Mouse (Mus musculus): ENCODE data around the gene Mlip. TPM values are rescaled to one million over a fixed set of nuclear protein-coding genes. Genes with fewer than 3 reads are reported as not detected.

Gene Mlip
- polyA plus RNA-seq, 1 experiment from 2014 or later, result 0.60 TPM

- no peaks in the 10 kb centered on the region for H3K36me3 ChIP-seq (ENCODE audit: control insufficient read depth, insufficient read depth, low read length)
- H3K4me1 ChIP-seq (ENCODE audit: control insufficient read depth, insufficient read depth, low read length), result no peaks in the 10 kb centered on the region
- H3K27me3 ChIP-seq (replicated peaks; ENCODE audit: control insufficient read depth, insufficient read depth, low read length), result no peaks in the 10 kb centered on the region
- 69% methylated on average over 4 of the region's 4 CpGs for WGBS
- H3K4me2 ChIP-seq (ENCODE audit: low read depth, low read length), result no peak overlapping the region
- H3K9ac ChIP-seq (ENCODE audit: low read depth, low read length), result no peak overlapping the region
- no peak overlapping the region for H3K27ac ChIP-seq (ENCODE audit: low read length)
- no peak overlapping the region for H3K4me3 ChIP-seq (ENCODE audit: low read length)
- no peaks in the 10 kb centered on the region for H3K9me3 ChIP-seq (ENCODE audit: control insufficient read depth, low read length)
- peak; percentile 59; the same call in 1 of the 2 replicates for ATAC-seq
Measured at GRCm38 (mm10) chr9:77265268-77266017, 87.3 kb downstream of the Mlip start.

- H3K27me3 ChIP-seq (replicated peaks; ENCODE audit: control insufficient read depth, insufficient read depth, low read length), result no peaks in the 10 kb centered on the region
- 25% methylated on average over 4 of the region's 4 CpGs for WGBS
- H3K9me3 ChIP-seq (ENCODE audit: control insufficient read depth, low read length), result no peaks in the 10 kb centered on the region
- H3K4me1 ChIP-seq (ENCODE audit: control insufficient read depth, insufficient read depth, low read length), result no peaks in the 10 kb centered on the region
- no peak for ATAC-seq
- H3K4me3 ChIP-seq (ENCODE audit: low read length), result no peak overlapping the region
- H3K27ac ChIP-seq (ENCODE audit: low read length), result no peak overlapping the region
- no peaks in the 10 kb centered on the region for H3K36me3 ChIP-seq (ENCODE audit: control insufficient read depth, insufficient read depth, low read length)
- H3K9ac ChIP-seq (ENCODE audit: low read depth, low read length), result no peak overlapping the region
- H3K4me2 ChIP-seq (ENCODE audit: low read depth, low read length), result no peak overlapping the region
Measured at GRCm38 (mm10) chr9:77259052-77259451, 93.7 kb downstream of the Mlip start.

GRCm38 (mm10) chr9:77258265-77258664 lies 94.5 kb downstream of the Mlip start:
- H3K27me3 ChIP-seq (replicated peaks; ENCODE audit: control insufficient read depth, insufficient read depth, low read length), result no peaks in the 10 kb centered on the region
- peak; percentile 59 for ATAC-seq
- no peaks in the 10 kb centered on the region for H3K36me3 ChIP-seq (ENCODE audit: control insufficient read depth, insufficient read depth, low read length)
- no peak overlapping the region for H3K9ac ChIP-seq (ENCODE audit: low read depth, low read length)
- no peak overlapping the region for H3K4me3 ChIP-seq (ENCODE audit: low read length)
- H3K27ac ChIP-seq (ENCODE audit: low read length), result no peak overlapping the region
- no peaks in the 10 kb centered on the region for H3K4me1 ChIP-seq (ENCODE audit: control insufficient read depth, insufficient read depth, low read length)
- no peaks in the 10 kb centered on the region for H3K9me3 ChIP-seq (ENCODE audit: control insufficient read depth, low read length)
- H3K4me2 ChIP-seq (ENCODE audit: low read depth, low read length), result no peak overlapping the region
- 44% methylated on average over 6 of the region's 6 CpGs for WGBS

GRCm38 (mm10) chr9:77254514-77254913 lies 98.3 kb downstream of the Mlip start:
- Histone ChIP-seq H3K36me3 (ENCODE audit: control insufficient read depth, insufficient read depth, low read length) (no peaks in the 10 kb centered on the region), H3K4me1 (ENCODE audit: control insufficient read depth, insufficient read depth, low read length) (no peaks in the 10 kb centered on the region), H3K9ac (ENCODE audit: low read depth, low read length) (no peak overlapping the region), H3K27ac (ENCODE audit: low read length) (no peak overlapping the region), H3K27me3 (replicated peaks; ENCODE audit: control insufficient read depth, insufficient read depth, low read length) (no peaks in the 10 kb centered on the region), H3K4me3 (ENCODE audit: low read length) (no peak overlapping the region), H3K9me3 (ENCODE audit: control insufficient read depth, low read length) (no peaks in the 10 kb centered on the region), H3K4me2 (ENCODE audit: low read depth, low read length) (no peak overlapping the region)
- 88% methylated on average over 3 of the region's 3 CpGs for WGBS
- ATAC-seq, result no peak

- H3K9ac ChIP-seq (ENCODE audit: low read depth, low read length), result no peak overlapping the region
- no peak for ATAC-seq
- WGBS, result 87% methylated on average over 4 of the region's 4 CpGs
- no peak overlapping the region for H3K27ac ChIP-seq (ENCODE audit: low read length)
- H3K4me1 ChIP-seq (ENCODE audit: control insufficient read depth, insufficient read depth, low read length), result no peaks in the 10 kb centered on the region
- H3K36me3 ChIP-seq (ENCODE audit: control insufficient read depth, insufficient read depth, low read length), result no peaks in the 10 kb centered on the region
- H3K4me3 ChIP-seq (ENCODE audit: low read length), result no peak overlapping the region
- H3K27me3 ChIP-seq (replicated peaks; ENCODE audit: control insufficient read depth, insufficient read depth, low read length), result no peaks in the 10 kb centered on the region
- no peaks in the 10 kb centered on the region for H3K9me3 ChIP-seq (ENCODE audit: control insufficient read depth, low read length)
- H3K4me2 ChIP-seq (ENCODE audit: low read depth, low read length), result no peak overlapping the region
Measured at GRCm38 (mm10) chr9:77252761-77253160, 100.0 kb downstream of the Mlip start.

- Histone ChIP-seq H3K27ac (ENCODE audit: low read length) (no peak overlapping the region), H3K9me3 (ENCODE audit: control insufficient read depth, low read length) (no peaks in the 10 kb centered on the region), H3K9ac (ENCODE audit: low read depth, low read length) (no peak overlapping the region), H3K4me3 (ENCODE audit: low read length) (no peak overlapping the region), H3K4me2 (ENCODE audit: low read depth, low read length) (no peak overlapping the region), H3K27me3 (replicated peaks; ENCODE audit: control insufficient read depth, insufficient read depth, low read length) (no peaks in the 10 kb centered on the region), H3K4me1 (ENCODE audit: control insufficient read depth, insufficient read depth, low read length) (no peaks in the 10 kb centered on the region), H3K36me3 (ENCODE audit: control insufficient read depth, insufficient read depth, low read length) (no peaks in the 10 kb centered on the region)
- WGBS, result 69% methylated on average over 7 of the region's 7 CpGs
- ATAC-seq, result no peak
Measured at GRCm38 (mm10) chr9:77252134-77252533, 100.6 kb downstream of the Mlip start.

- WGBS, result 77% methylated on average over 18 of the region's 18 CpGs
Measured at GRCm38 (mm10) chr9:77251511-77252112, 101.2 kb downstream of the Mlip start.

GRCm38 (mm10) chr9:77198250-77198649 lies 154.5 kb downstream of the Mlip start:
- no peaks in the 10 kb centered on the region for H3K36me3 ChIP-seq (ENCODE audit: control insufficient read depth, insufficient read depth, low read length)
- H3K27ac ChIP-seq (ENCODE audit: low read length), result no peak overlapping the region
- no peaks in the 10 kb centered on the region for H3K4me1 ChIP-seq (ENCODE audit: control insufficient read depth, insufficient read depth, low read length)
- no peak for ATAC-seq
- no peaks in the 10 kb centered on the region for H3K9me3 ChIP-seq (ENCODE audit: control insufficient read depth, low read length)
- no peak overlapping the region for H3K9ac ChIP-seq (ENCODE audit: low read depth, low read length)
- H3K4me3 ChIP-seq (ENCODE audit: low read length), result no peak overlapping the region
- 62% methylated on average over 1 of the region's 1 CpGs for WGBS
- H3K27me3 ChIP-seq (replicated peaks; ENCODE audit: control insufficient read depth, insufficient read depth, low read length), result no peaks in the 10 kb centered on the region
- no peak overlapping the region for H3K4me2 ChIP-seq (ENCODE audit: low read depth, low read length)

More at GRCm38 (mm10) chr9:77251511-77252112, 101.2 kb downstream of the Mlip start:
- Histone ChIP-seq H3K27ac (ENCODE audit: low read length) (no peak overlapping the region), H3K4me3 (ENCODE audit: low read length) (no peak overlapping the region), H3K4me1 (ENCODE audit: control insufficient read depth, insufficient read depth, low read length) (no peaks in the 10 kb centered on the region), H3K36me3 (ENCODE audit: control insufficient read depth, insufficient read depth, low read length) (no peaks in the 10 kb centered on the region), H3K9ac (ENCODE audit: low read depth, low read length) (no peak overlapping the region), H3K9me3 (ENCODE audit: control insufficient read depth, low read length) (no peaks in the 10 kb centered on the region), H3K4me2 (ENCODE audit: low read depth, low read length) (no peak overlapping the region), H3K27me3 (replicated peaks; ENCODE audit: control insufficient read depth, insufficient read depth, low read length) (no peaks in the 10 kb centered on the region)
- ATAC-seq, result no peak

GRCm38 (mm10) chr9:77179486-77179885 lies 173.3 kb downstream of the Mlip start:
- Histone ChIP-seq H3K36me3 (ENCODE audit: control insufficient read depth, insufficient read depth, low read length) (no peaks in the 10 kb centered on the region), H3K27ac (ENCODE audit: low read length) (no peak overlapping the region), H3K4me1 (ENCODE audit: control insufficient read depth, insufficient read depth, low read length) (no peaks in the 10 kb centered on the region), H3K9me3 (ENCODE audit: control insufficient read depth, low read length) (no peaks in the 10 kb centered on the region), H3K9ac (ENCODE audit: low read depth, low read length) (no peak overlapping the region), H3K4me3 (ENCODE audit: low read length) (no peak overlapping the region), H3K4me2 (ENCODE audit: low read depth, low read length) (no peak overlapping the region), H3K27me3 (replicated peaks; ENCODE audit: control insufficient read depth, insufficient read depth, low read length) (no peaks in the 10 kb centered on the region)
- no peak for ATAC-seq
- WGBS, result 82% methylated on average over 3 of the region's 3 CpGs
